Comparison of ENCODE assay signal across 8 mouse cellular contexts in genomic region chr2:173789945-173790804, GRCm38 (mm10). TPM values are rescaled to one million over a fixed set of nuclear protein-coding genes. Genes with fewer than 3 reads are reported as not detected.
DNase-seq lines count a peak whose midpoint lies in the region; ATAC-seq and TF ChIP-seq lines count a peak whose summit lies in the region.

No protein-coding gene starts in this region.

- H3K36me3 ChIP-seq in lung, embryonic 14.5 days (ENCODE audit: insufficient read depth) = no peaks in the 10 kb centered on the region
- no peaks in the 10 kb centered on the region for H3K36me3 ChIP-seq in forebrain, embryonic 10.5 days (replicated peaks)
- H3K36me3 ChIP-seq in midbrain, embryonic 16.5 days (ENCODE audit: control insufficient read depth, insufficient read depth, low read length) = no peaks in the 10 kb centered on the region
- no peaks in the 10 kb centered on the region for H3K36me3 ChIP-seq in thymus, adult 2 months (ENCODE audit: control insufficient read depth, insufficient read depth, low read length)

- DNase-seq in lung, embryonic 14.5 days = peak; percentile 69
- no peak for DNase-seq in lung, postnatal 25 days (ENCODE audit: low spot score)
- DNase-seq in forebrain, embryonic 10.5 days (ENCODE audit: extremely low spot score, low spot score) = peak; percentile 32
- peak; percentile 68 to 71 for DNase-seq in heart, postnatal 10 days
- DNase-seq in kidney, postnatal 25 days = peak; percentile 49 to 81
- DNase-seq in spleen, postnatal 14 days (ENCODE audit: low spot score in 2 of 2) = no peak
- DNase-seq in thymus, adult 2 months = no peak

- peak overlapping the region; percentile 60; the same call in 1 of the 2 replicates for H3K27ac ChIP-seq in lung, embryonic 14.5 days (ENCODE audit: low read depth)
- peak overlapping the region; percentile 75 for H3K27ac ChIP-seq in forebrain, embryonic 10.5 days
- 0 out of 2 replicates have a peak overlapping the region, but pooled peaks have one; percentile 47 for H3K27ac ChIP-seq in midbrain, embryonic 16.5 days (ENCODE audit: low read length)
- no peak overlapping the region for H3K27ac ChIP-seq in thymus, adult 2 months (ENCODE audit: control insufficient read depth, insufficient read depth, low read length)

- H3K4me2 ChIP-seq in lung, embryonic 14.5 days = peak overlapping the region; percentile 47
- H3K4me2 ChIP-seq in midbrain, embryonic 16.5 days (ENCODE audit: low read length) = peak overlapping the region; percentile 10

- no peaks in the 10 kb centered on the region for H3K9me3 ChIP-seq in lung, embryonic 14.5 days (ENCODE audit: low read depth, low read length)
- H3K9me3 ChIP-seq in forebrain, embryonic 10.5 days = no peaks in the 10 kb centered on the region
- H3K9me3 ChIP-seq in midbrain, embryonic 16.5 days (replicated peaks; ENCODE audit: control insufficient read depth, low read length, poor library complexity, severe bottlenecking) = no peaks in the 10 kb centered on the region

- no peak overlapping the region for H3K9ac ChIP-seq in lung, embryonic 14.5 days
- H3K9ac ChIP-seq in midbrain, embryonic 16.5 days (ENCODE audit: low read depth, low read length) = peak overlapping the region; percentile 41; the same call in 1 of the 2 replicates

- no peaks in the 10 kb centered on the region for H3K27me3 ChIP-seq in lung, embryonic 14.5 days (ENCODE audit: insufficient read depth, low read length)
- H3K27me3 ChIP-seq in forebrain, embryonic 10.5 days (ENCODE audit: poor library complexity, severe bottlenecking) = no peaks in the 10 kb centered on the region
- H3K27me3 ChIP-seq in midbrain, embryonic 16.5 days (ENCODE audit: control insufficient read depth, insufficient read depth, low read depth, low read length) = no peaks in the 10 kb centered on the region
- no peaks in the 10 kb centered on the region for H3K27me3 ChIP-seq in thymus, adult 2 months (ENCODE audit: control insufficient read depth, insufficient read depth, low read length)

- ATAC-seq in lung, embryonic 14.5 days (ENCODE audit: insufficient read depth) = peak; percentile 76
- peak; percentile 67 for ATAC-seq in midbrain, embryonic 16.5 days

- TF ChIP-seq POLR2A in thymus, adult 2 months (IDR thresholded peaks at IDR 0.05; ENCODE audit: control insufficient read depth, extremely low read depth, insufficient read depth, low read length, poor library complexity) = no peak

- no peak for TF ChIP-seq CTCF in lung, embryonic 14.5 days (IDR thresholded peaks at IDR 0.05; ENCODE audit: low read depth)
- no peak for TF ChIP-seq CTCF in thymus, adult 2 months (IDR thresholded peaks at IDR 0.05; ENCODE audit: borderline replicate concordance, control insufficient read depth, extremely low read depth, insufficient read depth, low read length, poor library complexity)

- intact Hi-C loops in heart, postnatal 10 days (cut with DNase I) = no loop called here

- 0 out of 2 replicates have a peak, but pooled peaks cover 3% of the 10 kb centered on the region for H3K4me1 ChIP-seq in lung, embryonic 14.5 days (ENCODE audit: insufficient read depth)
- peaks cover 45% of the 10 kb centered on the region for H3K4me1 ChIP-seq in forebrain, embryonic 10.5 days
- peaks cover 32% of the 10 kb centered on the region for H3K4me1 ChIP-seq in midbrain, embryonic 16.5 days (ENCODE audit: control insufficient read depth, insufficient read depth, low read length)
- peaks cover 4% of the 10 kb centered on the region; the same call in 1 of the 2 replicates for H3K4me1 ChIP-seq in thymus, adult 2 months (replicated peaks; ENCODE audit: control insufficient read depth, insufficient read depth, low read length)

- no peak overlapping the region for H3K4me3 ChIP-seq in lung, embryonic 14.5 days (ENCODE audit: low read depth, low read length)
- peak overlapping the region; percentile 20; the same call in 1 of the 2 replicates for H3K4me3 ChIP-seq in forebrain, embryonic 10.5 days
- H3K4me3 ChIP-seq in midbrain, embryonic 16.5 days (ENCODE audit: low read depth, low read length) = no peak overlapping the region
- H3K4me3 ChIP-seq in thymus, adult 2 months (ENCODE audit: control insufficient read depth, insufficient read depth, low read length) = no peak overlapping the region

- 10% methylated on average over 23 of the region's 23 CpGs for WGBS in lung, embryonic 14.5 days
- 24% methylated on average over 23 of the region's 23 CpGs for WGBS in forebrain, embryonic 10.5 days
- WGBS in midbrain, embryonic 16.5 days = 7% methylated on average over 23 of the region's 23 CpGs
- WGBS in thymus, adult 2 months = 78% methylated on average over 23 of the region's 23 CpGs

RNA-seq across cellular contexts. Expression of gene Vapb, which starts 52.9 kb away (rescaled TPM):
- polyA plus RNA-seq in lung, embryonic 14.5 days (2014; fragmentation: Nextera tagmentation; extraction: Ambion mirVana) = 8.8 and 13.1 TPM in 2 replicates
- 8.8 and 10.2 TPM in 2 replicates for polyA plus RNA-seq in forebrain, embryonic 10.5 days (2016; fragmentation: Nextera tagmentation; extraction: Ambion mirVana)
- 100 to 1,000 TPM; 101 to 108 TPM for total RNA-seq in heart, postnatal 10 days (2021)
- 14.4 and 15.9 TPM in 2 replicates for polyA plus RNA-seq in midbrain, embryonic 16.5 days (2015; fragmentation: Nextera tagmentation; extraction: Ambion mirVana)
- polyA plus RNA-seq in thymus, adult 2 months (2012; rRNA removed) = 11.9 and 12.1 TPM in 2 replicates

Comparison
In these comparisons a context has a peak if more than half of its experiments do, and no peak if none do; other contexts are left out.
1. DNase-seq: peak in lung, embryonic 14.5 days (single experiment), forebrain, embryonic 10.5 days (single experiment), heart, postnatal 10 days (2 of 2) and kidney, postnatal 25 days (2 of 2); none in lung, postnatal 25 days (single experiment), spleen, postnatal 14 days (0 of 2) and thymus, adult 2 months (single experiment).